Comparison of ENCODE assay signal across 13 mouse cellular contexts in the genomic region with DNA sequence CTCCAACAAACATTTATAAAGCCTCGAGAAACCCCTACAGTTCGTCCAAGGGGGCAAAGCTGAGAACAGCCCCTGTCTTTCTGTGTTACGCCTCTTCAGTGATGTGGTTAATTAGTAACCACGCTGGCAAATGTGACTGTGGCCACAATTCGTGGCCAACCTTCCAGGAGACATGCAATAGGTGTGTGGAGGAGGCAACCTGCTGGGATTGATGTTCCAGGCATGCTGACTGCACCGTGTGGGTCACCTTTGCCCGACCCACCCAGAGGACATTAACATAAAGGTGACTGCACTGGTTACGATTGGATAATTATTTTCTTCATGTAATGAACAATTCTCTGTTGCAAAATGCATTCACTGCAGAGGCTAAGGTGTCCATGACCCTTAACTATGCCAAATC.
A peak's percentile ranks its signal among the peaks of the same experiment; 100 is the strongest.
DNase-seq lines count a peak whose midpoint lies in the region; ATAC-seq lines count a peak whose summit lies in the region.
"Had no signal": no experiment of that assay in that cellular context is flagged by ENCODE, and none has a peak within 500 bp of the region (broad histone marks: within the 10 kb centered on the region; RNA-seq: fewer than 3 reads in every experiment).

No protein-coding gene starts in this region.

- H3K27me3 ChIP-seq in hindbrain, embryonic 12.5 days: no peaks in the 10 kb centered on the region
- H3K27me3 ChIP-seq in hindbrain, embryonic 10.5 days (ENCODE audit: insufficient read depth, poor library complexity, severe bottlenecking): no peaks in the 10 kb centered on the region
- H3K27me3 ChIP-seq in kidney, embryonic 14.5 days (ENCODE audit: control insufficient read depth, insufficient read depth, low read length): no peaks in the 10 kb centered on the region
- no peaks in the 10 kb centered on the region for H3K27me3 ChIP-seq in limb, embryonic 12.5 days
- no peaks in the 10 kb centered on the region for H3K27me3 ChIP-seq in stomach, embryonic 16.5 days (ENCODE audit: control insufficient read depth, insufficient read depth, low read length)
- H3K27me3 ChIP-seq in heart, embryonic 11.5 days (ENCODE audit: control insufficient read depth, insufficient read depth, low read length): no peaks in the 10 kb centered on the region

- ATAC-seq in hindbrain, embryonic 12.5 days (ENCODE audit: low FRiP score): no peak
- ATAC-seq in kidney, embryonic 14.5 days (ENCODE audit: low FRiP score, low TSS enrichment): 0 out of 2 replicates have a peak, but pooled peaks have one; percentile 29
- ATAC-seq in limb, embryonic 12.5 days (ENCODE audit: insufficient number of reproducible peaks, insufficient read depth, low FRiP score, low TSS enrichment, low read depth): no peak
- peak; percentile 53; the same call in 1 of the 2 replicates for ATAC-seq in stomach, embryonic 16.5 days (ENCODE audit: insufficient read depth, low FRiP score)
- no peak for ATAC-seq in heart, embryonic 11.5 days (replicated peaks; ENCODE audit: insufficient number of reproducible peaks, low FRiP score, low TSS enrichment)
- ATAC-seq: forebrain, embryonic 14.5 days had no signal

- DNase-seq in hindbrain, embryonic 10.5 days (ENCODE audit: low spot score): no peak
- no peak for DNase-seq in adrenal gland, adult 2 months
- no peak for DNase-seq in spleen, postnatal 10 days (ENCODE audit: low spot score in 2 of 2)
- DNase-seq: adrenal gland, postnatal 25 days; gastrocnemius, postnatal 36 days had no signal

- 70% methylated on average over 8 of the region's 8 CpGs for WGBS in hindbrain, embryonic 12.5 days
- WGBS in hindbrain, embryonic 10.5 days: 79% methylated on average over 8 of the region's 8 CpGs
- WGBS in kidney, embryonic 14.5 days: 57% methylated on average over 8 of the region's 8 CpGs
- WGBS in limb, embryonic 12.5 days: 78% methylated on average over 8 of the region's 8 CpGs
- 61% methylated on average over 8 of the region's 8 CpGs for WGBS in stomach, embryonic 16.5 days
- 85% methylated on average over 8 of the region's 8 CpGs for WGBS in heart, embryonic 11.5 days (ENCODE audit: insufficient replicate concordance)

- H3K4me3 ChIP-seq in hindbrain, embryonic 12.5 days: no peak overlapping the region
- H3K4me3 ChIP-seq in hindbrain, embryonic 10.5 days: no peak overlapping the region
- H3K4me3 ChIP-seq in kidney, embryonic 14.5 days (ENCODE audit: low read length): no peak overlapping the region
- H3K4me3 ChIP-seq in limb, embryonic 12.5 days (replicated peaks): no peak overlapping the region
- H3K4me3 ChIP-seq in stomach, embryonic 16.5 days (replicated peaks; ENCODE audit: low read length): no peak overlapping the region
- H3K4me3 ChIP-seq in heart, embryonic 11.5 days (ENCODE audit: low read depth, low read length): no peak overlapping the region
- H3K4me3 ChIP-seq: layer of hippocampus, adult 2 months; myocyte had no signal

- H3K4me1 ChIP-seq in hindbrain, embryonic 12.5 days: peaks cover 10% of the 10 kb centered on the region
- H3K4me1 ChIP-seq in hindbrain, embryonic 10.5 days (replicated peaks): peaks cover 12% of the 10 kb centered on the region
- H3K4me1 ChIP-seq in kidney, embryonic 14.5 days (ENCODE audit: control insufficient read depth, insufficient read depth, low read length): peaks cover 13% of the 10 kb centered on the region; the same call in 1 of the 2 replicates
- H3K4me1 ChIP-seq in limb, embryonic 12.5 days (replicated peaks): peaks cover 46% of the 10 kb centered on the region
- peaks cover 28% of the 10 kb centered on the region for H3K4me1 ChIP-seq in stomach, embryonic 16.5 days (ENCODE audit: control insufficient read depth, insufficient read depth, low read length)
- H3K4me1 ChIP-seq in heart, embryonic 11.5 days (ENCODE audit: control insufficient read depth, insufficient read depth, low read length): peaks cover 44% of the 10 kb centered on the region

- H3K9ac ChIP-seq in hindbrain, embryonic 12.5 days: no peak overlapping the region
- H3K9ac ChIP-seq in kidney, embryonic 14.5 days (ENCODE audit: low read depth, low read length): no peak overlapping the region
- no peak overlapping the region for H3K9ac ChIP-seq in limb, embryonic 12.5 days (replicated peaks)
- no peak overlapping the region for H3K9ac ChIP-seq in stomach, embryonic 16.5 days (ENCODE audit: low read length)
- H3K9ac ChIP-seq in heart, embryonic 11.5 days (ENCODE audit: low read depth, low read length): no peak overlapping the region

- H3K4me2 ChIP-seq in hindbrain, embryonic 12.5 days (replicated peaks): no peak overlapping the region
- H3K4me2 ChIP-seq in kidney, embryonic 14.5 days (replicated peaks; ENCODE audit: low read depth, low read length): no peak overlapping the region
- H3K4me2 ChIP-seq in limb, embryonic 12.5 days: no peak overlapping the region
- H3K4me2 ChIP-seq in stomach, embryonic 16.5 days (ENCODE audit: low read depth, low read length): no peak overlapping the region
- no peak overlapping the region for H3K4me2 ChIP-seq in heart, embryonic 11.5 days

- H3K9me3 ChIP-seq in hindbrain, embryonic 12.5 days (replicated peaks): 0 out of 2 replicates have a peak, but pooled peaks cover 2% of the 10 kb centered on the region
- H3K9me3 ChIP-seq in hindbrain, embryonic 10.5 days: peaks cover 2% of the 10 kb centered on the region; the same call in 1 of the 2 replicates
- peaks cover 1% of the 10 kb centered on the region; the same call in 1 of the 2 replicates for H3K9me3 ChIP-seq in kidney, embryonic 14.5 days (ENCODE audit: control insufficient read depth, low read length)
- peaks cover 3% of the 10 kb centered on the region for H3K9me3 ChIP-seq in limb, embryonic 12.5 days
- H3K9me3 ChIP-seq in stomach, embryonic 16.5 days (replicated peaks; ENCODE audit: control insufficient read depth, low read length): peaks cover 1% of the 10 kb centered on the region; the same call in 1 of the 2 replicates
- H3K9me3 ChIP-seq in heart, embryonic 11.5 days (replicated peaks; ENCODE audit: control insufficient read depth, low read length): no peaks in the 10 kb centered on the region

- peak overlapping the region; percentile 40; the same call in 1 of the 2 replicates for H3K27ac ChIP-seq in hindbrain, embryonic 12.5 days
- no peak overlapping the region for H3K27ac ChIP-seq in hindbrain, embryonic 10.5 days
- no peak overlapping the region; the same call in 1 of the 2 replicates for H3K27ac ChIP-seq in kidney, embryonic 14.5 days (ENCODE audit: low read depth, low read length)
- peak overlapping the region; percentile 87 for H3K27ac ChIP-seq in limb, embryonic 12.5 days
- H3K27ac ChIP-seq in stomach, embryonic 16.5 days (ENCODE audit: low read length): no peak overlapping the region
- H3K27ac ChIP-seq in heart, embryonic 11.5 days (ENCODE audit: low read depth, low read length): no peak overlapping the region
- H3K27ac ChIP-seq: layer of hippocampus, adult 2 months had no signal

- H3K36me3 ChIP-seq in hindbrain, embryonic 12.5 days: peaks cover 1% of the 10 kb centered on the region
- peaks cover 2% of the 10 kb centered on the region for H3K36me3 ChIP-seq in hindbrain, embryonic 10.5 days
- H3K36me3 ChIP-seq in kidney, embryonic 14.5 days (ENCODE audit: control insufficient read depth, insufficient read depth, low read length): peaks cover 2% of the 10 kb centered on the region
- H3K36me3 ChIP-seq in limb, embryonic 12.5 days: peaks cover 4% of the 10 kb centered on the region
- H3K36me3 ChIP-seq in stomach, embryonic 16.5 days (ENCODE audit: control insufficient read depth, insufficient read depth, low read length): peaks cover 2% of the 10 kb centered on the region; the same call in 1 of the 2 replicates
- H3K36me3 ChIP-seq in heart, embryonic 11.5 days (ENCODE audit: control insufficient read depth, insufficient read depth, low read length): peaks cover 3% of the 10 kb centered on the region; the same call in 1 of the 2 replicates

Comparison
In these comparisons a context has a peak if more than half of its experiments do, and no peak if none do; other contexts are left out.
1. H3K27ac ChIP-seq: peak in hindbrain, embryonic 12.5 days (single experiment) and limb, embryonic 12.5 days (single experiment); none in hindbrain, embryonic 10.5 days (single experiment), kidney, embryonic 14.5 days (single experiment), stomach, embryonic 16.5 days (single experiment) and heart, embryonic 11.5 days (single experiment).
2. ATAC-seq: peak in kidney, embryonic 14.5 days (single experiment) and stomach, embryonic 16.5 days (single experiment); none in hindbrain, embryonic 12.5 days (single experiment), limb, embryonic 12.5 days (single experiment) and heart, embryonic 11.5 days (single experiment).